Mouse (Mus musculus) ES-Bruce4 (cell line): ENCODE data around the gene Myo3b. TPM values are rescaled to one million over a fixed set of nuclear protein-coding genes. Genes with fewer than 3 reads are reported as not detected.
A peak's percentile ranks its signal among the peaks of the same experiment; 100 is the strongest.

ENCODE experiments used
- H3K27ac ChIP-seq: 2 replicates; pipeline ENCODE4 v1.5.1; 2012; ENCODE audit warnings: low read length, inconsistent platforms; ENCODE audit not compliant: insufficient read depth
- H3K27me3 ChIP-seq: 2 replicates; pipeline ENCODE4 v1.6.1; 2012; ENCODE audit warnings: mild to moderate bottlenecking, low read length, inconsistent platforms; ENCODE audit not compliant: control insufficient read depth, poor library complexity, insufficient read depth, severe bottlenecking
- H3K36me3 ChIP-seq: 2 replicates; pipeline ENCODE4 v1.6.1; 2012; ENCODE audit warnings: inconsistent platforms, mild to moderate bottlenecking, low read length, moderate library complexity; ENCODE audit not compliant: control insufficient read depth, poor library complexity, insufficient read depth, severe bottlenecking
- H3K4me1 ChIP-seq: one replicate; pipeline ENCODE4 v1.8.1; 2011; ENCODE audit warnings: low read length; ENCODE audit not compliant: control insufficient read depth, insufficient read depth
- H3K4me3 ChIP-seq: 2 replicates; pipeline ENCODE4 v1.5.1; 2011; ENCODE audit warnings: low read depth, mild to moderate bottlenecking, low read length
- H3K9ac ChIP-seq: 2 replicates; pipeline ENCODE4 v1.6.1; 2012; ENCODE audit warnings: low read depth, mild to moderate bottlenecking, inconsistent platforms; ENCODE audit not compliant: poor library complexity, severe bottlenecking
- H3K9me3 ChIP-seq: replicated peaks from 2 replicates; pipeline ENCODE4 v1.6.1; 2012; ENCODE audit warnings: mild to moderate bottlenecking, low read length, inconsistent platforms; ENCODE audit not compliant: control insufficient read depth, poor library complexity, insufficient read depth, severe bottlenecking
- CTCF ChIP-seq: IDR thresholded peaks from one replicate; pipeline ENCODE4 v1.8.1; 2011; ENCODE audit warnings: low read depth, low read length
- EP300 ChIP-seq: IDR thresholded peaks from 2 replicates; pipeline ENCODE4 v1.6.1; 2011; ENCODE audit warnings: low read depth, low read length; ENCODE audit not compliant: insufficient read depth
- POLR2A ChIP-seq: IDR thresholded peaks from one replicate; pipeline ENCODE4 v1.8.1; 2011; ENCODE audit warnings: low read length; ENCODE audit not compliant: insufficient read depth
- polyA plus RNA-seq: library from polyadenylated mRNA; stranded (reverse); fragments of >200 nt; gene quantifications from 2 replicates; pipeline ENCODE4 v1.2.4, GENCODE M21; 2011; ENCODE audit warnings: low read depth; ENCODE audit not compliant: missing spikeins, insufficient read depth, insufficient read length

Gene Myo3b
- polyA plus RNA-seq, 1 experiment = not detected

GRCm38 (mm10) chr2:70031472-70031871, 7.5 kb upstream of the Myo3b start:
- H3K27ac ChIP-seq = no peak overlapping the region
- H3K4me1 ChIP-seq = no peaks in the 10 kb centered on the region
- H3K9ac ChIP-seq = no peak overlapping the region
- H3K36me3 ChIP-seq = no peaks in the 10 kb centered on the region
- no peak overlapping the region for H3K4me3 ChIP-seq
- H3K27me3 ChIP-seq = no peaks in the 10 kb centered on the region
- TF ChIP-seq POLR2A (no peak), EP300 (no peak), CTCF (no peak)
- no peaks in the 10 kb centered on the region for H3K9me3 ChIP-seq

GRCm38 (mm10) chr2:70034895-70035294, 4.0 kb upstream of the Myo3b start:
- Histone ChIP-seq H3K9me3 (no peaks in the 10 kb centered on the region), H3K27me3 (no peaks in the 10 kb centered on the region), H3K4me1 (no peaks in the 10 kb centered on the region), H3K27ac (no peak overlapping the region), H3K36me3 (no peaks in the 10 kb centered on the region), H3K4me3 (no peak overlapping the region), H3K9ac (no peak overlapping the region)
- TF ChIP-seq EP300 = no peak
- TF ChIP-seq CTCF = no peak
- no peak for TF ChIP-seq POLR2A

GRCm38 (mm10) chr2:70035358-70035757, 3.6 kb upstream of the Myo3b start:
- Histone ChIP-seq H3K27me3 (no peaks in the 10 kb centered on the region), H3K4me1 (no peaks in the 10 kb centered on the region), H3K9me3 (no peaks in the 10 kb centered on the region), H3K9ac (no peak overlapping the region), H3K4me3 (no peak overlapping the region), H3K27ac (no peak overlapping the region), H3K36me3 (no peaks in the 10 kb centered on the region)
- TF ChIP-seq CTCF (no peak), POLR2A (no peak), EP300 (no peak)

GRCm38 (mm10) chr2:70037221-70037620, 1.7 kb upstream of the Myo3b start:
- TF ChIP-seq EP300 (no peak), CTCF (peak; percentile 36), POLR2A (no peak)
- H3K36me3 ChIP-seq = no peaks in the 10 kb centered on the region
- H3K27ac ChIP-seq = no peak overlapping the region
- no peaks in the 10 kb centered on the region for H3K27me3 ChIP-seq
- no peak overlapping the region for H3K9ac ChIP-seq
- H3K9me3 ChIP-seq = no peaks in the 10 kb centered on the region
- no peak overlapping the region for H3K4me3 ChIP-seq
- H3K4me1 ChIP-seq = no peaks in the 10 kb centered on the region

GRCm38 (mm10) chr2:70044466-70044865, 5.5 kb downstream of the Myo3b start:
- H3K27me3 ChIP-seq = no peaks in the 10 kb centered on the region
- no peak overlapping the region for H3K27ac ChIP-seq
- no peak overlapping the region for H3K9ac ChIP-seq
- H3K4me3 ChIP-seq = no peak overlapping the region
- H3K4me1 ChIP-seq = no peaks in the 10 kb centered on the region
- no peaks in the 10 kb centered on the region for H3K36me3 ChIP-seq
- H3K9me3 ChIP-seq = no peaks in the 10 kb centered on the region
- no peak for TF ChIP-seq CTCF

- H3K4me3 ChIP-seq = no peak overlapping the region
- H3K27ac ChIP-seq = no peak overlapping the region
- H3K4me1 ChIP-seq = no peaks in the 10 kb centered on the region
- H3K9me3 ChIP-seq = no peaks in the 10 kb centered on the region
- H3K27me3 ChIP-seq = no peaks in the 10 kb centered on the region
- no peaks in the 10 kb centered on the region for H3K36me3 ChIP-seq
- no peak for TF ChIP-seq EP300
- TF ChIP-seq POLR2A = no peak
- no peak for TF ChIP-seq CTCF
- no peak overlapping the region for H3K9ac ChIP-seq
These were observed 8.9 kb downstream of the Myo3b start for GRCm38 (mm10) chr2:70047868-70048267.

- Histone ChIP-seq H3K4me1 (no peaks in the 10 kb centered on the region), H3K9ac (no peak overlapping the region), H3K36me3 (no peaks in the 10 kb centered on the region), H3K27me3 (no peaks in the 10 kb centered on the region), H3K9me3 (no peaks in the 10 kb centered on the region), H3K4me3 (no peak overlapping the region), H3K27ac (no peak overlapping the region)
- TF ChIP-seq POLR2A (no peak), EP300 (no peak), CTCF (no peak)
These were observed 14.9 kb downstream of the Myo3b start for GRCm38 (mm10) chr2:70053803-70054202.
